Mouse (Mus musculus): ENCODE results near the gene Gpr68.

The Gpr68 gene

DNA sequence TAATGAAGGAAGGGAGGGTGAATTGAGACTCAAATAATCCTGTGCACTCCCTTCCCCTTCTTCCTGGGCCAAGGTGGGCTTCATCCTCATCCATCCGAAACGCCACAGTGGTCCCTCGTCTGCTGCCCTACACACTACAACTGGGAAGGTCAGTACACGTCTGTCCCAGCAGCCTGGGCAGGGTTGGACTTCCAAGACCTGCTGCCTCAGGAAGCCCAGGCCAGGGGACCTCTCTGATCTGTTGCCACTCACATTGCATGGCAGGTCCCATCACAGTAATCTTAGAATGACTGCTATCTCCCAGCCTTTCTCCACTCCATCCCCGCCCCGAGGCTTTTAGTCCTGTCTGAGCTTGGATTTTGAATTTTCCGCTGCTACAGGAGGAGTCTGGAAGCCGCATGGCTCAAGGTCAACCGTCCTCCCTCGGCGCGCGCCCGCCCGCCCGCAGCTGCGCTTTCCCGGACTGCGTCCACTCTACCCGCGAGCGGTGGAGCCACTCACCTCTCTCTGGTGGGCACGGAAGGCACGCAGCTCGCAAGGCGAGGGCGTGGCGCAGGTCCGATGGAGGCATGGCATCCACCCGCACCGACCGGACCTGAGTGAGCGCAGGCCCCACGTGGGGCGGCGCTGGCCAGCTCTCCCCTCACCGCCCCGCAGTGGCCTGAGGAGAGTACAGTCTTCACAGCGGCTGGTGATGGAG, at the start of gene Gpr68:
Gpr68 (minus strand) TSS at position 601 of the 700 bp plus-strand sequence.
- DNase-seq = no peak

DNA sequence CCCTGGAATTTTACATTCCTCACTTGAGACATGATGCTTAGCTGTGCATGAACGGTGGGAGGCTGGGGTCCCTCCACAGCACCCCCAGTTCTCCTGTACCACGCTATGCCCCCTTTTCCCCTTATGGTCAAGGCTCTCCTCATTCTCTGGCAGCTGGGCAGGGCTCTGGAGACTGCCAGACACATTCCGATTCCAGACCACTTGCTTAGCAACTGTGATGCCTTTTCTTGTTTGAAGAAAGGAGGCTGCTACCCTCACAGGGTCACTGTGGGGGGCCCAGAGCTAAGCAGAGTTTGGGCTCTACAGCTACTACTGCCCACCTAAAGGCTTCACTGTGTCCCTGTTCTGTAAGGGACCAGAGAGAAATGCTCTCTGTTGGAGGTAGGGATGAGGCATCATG, 49.3 kb upstream of the Gpr68 start:
- DNase-seq = no peak

DNA sequence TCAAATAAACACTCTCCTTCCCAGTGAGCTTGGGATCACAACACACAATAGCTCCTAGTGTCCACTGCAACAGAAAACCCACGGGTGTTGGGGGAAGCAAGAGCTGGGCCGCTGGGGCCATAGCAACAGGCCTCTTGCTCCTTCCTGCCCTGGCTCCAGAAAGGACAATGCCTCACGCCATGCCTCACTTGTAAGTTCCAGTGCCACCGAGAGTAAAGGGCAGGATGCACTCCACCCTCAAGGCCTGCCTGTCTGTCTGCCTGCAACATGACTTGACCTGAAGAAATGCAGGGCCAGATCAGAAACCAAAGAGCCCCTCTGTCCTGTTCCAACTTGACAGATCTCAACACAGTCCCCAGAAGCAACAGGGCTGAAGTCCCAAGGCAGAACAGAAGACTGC, 48.8 kb upstream of the Gpr68 start:
- no peak for DNase-seq

DNA sequence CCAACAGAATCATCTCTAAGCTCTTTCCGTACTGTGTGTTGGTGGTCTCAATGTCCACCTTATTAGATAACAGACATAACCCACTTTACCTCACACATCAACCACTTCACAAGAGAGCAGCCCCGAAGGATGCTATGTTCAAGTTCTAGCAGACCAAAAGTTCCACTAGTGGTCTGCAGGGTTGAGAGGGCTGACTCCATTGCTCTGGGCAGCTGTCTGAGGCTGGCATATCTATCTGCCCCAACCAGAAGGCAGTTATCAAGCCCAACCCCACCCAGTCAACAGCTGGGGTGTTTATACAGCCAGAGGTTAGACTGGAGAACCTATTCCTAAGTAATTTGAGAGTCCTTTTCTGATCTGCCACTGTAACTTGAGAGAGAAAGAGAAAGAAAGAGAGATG, 48.0 kb upstream of the Gpr68 start:
- no peak for DNase-seq

DNA sequence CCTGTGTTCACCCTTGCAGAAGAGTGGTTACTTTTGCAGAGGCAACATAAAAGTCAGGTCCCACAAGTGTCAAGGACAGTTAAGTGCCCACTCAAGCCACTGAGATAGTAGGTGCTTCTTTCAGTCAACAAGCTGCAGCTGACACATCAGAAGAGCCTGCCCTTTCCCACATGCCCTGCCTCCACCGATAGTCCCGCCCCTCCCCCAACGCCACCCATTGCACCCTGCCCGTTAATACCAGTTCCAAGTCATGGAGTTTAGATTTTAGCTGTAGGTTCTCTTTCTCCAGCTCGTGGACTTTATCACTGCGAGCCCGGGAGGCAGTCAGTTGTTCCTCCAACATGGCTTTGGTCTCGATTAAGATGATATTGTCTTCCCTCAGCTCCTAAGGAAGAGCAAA, 45.9 kb upstream of the Gpr68 start:
- DNase-seq = no peak

DNA sequence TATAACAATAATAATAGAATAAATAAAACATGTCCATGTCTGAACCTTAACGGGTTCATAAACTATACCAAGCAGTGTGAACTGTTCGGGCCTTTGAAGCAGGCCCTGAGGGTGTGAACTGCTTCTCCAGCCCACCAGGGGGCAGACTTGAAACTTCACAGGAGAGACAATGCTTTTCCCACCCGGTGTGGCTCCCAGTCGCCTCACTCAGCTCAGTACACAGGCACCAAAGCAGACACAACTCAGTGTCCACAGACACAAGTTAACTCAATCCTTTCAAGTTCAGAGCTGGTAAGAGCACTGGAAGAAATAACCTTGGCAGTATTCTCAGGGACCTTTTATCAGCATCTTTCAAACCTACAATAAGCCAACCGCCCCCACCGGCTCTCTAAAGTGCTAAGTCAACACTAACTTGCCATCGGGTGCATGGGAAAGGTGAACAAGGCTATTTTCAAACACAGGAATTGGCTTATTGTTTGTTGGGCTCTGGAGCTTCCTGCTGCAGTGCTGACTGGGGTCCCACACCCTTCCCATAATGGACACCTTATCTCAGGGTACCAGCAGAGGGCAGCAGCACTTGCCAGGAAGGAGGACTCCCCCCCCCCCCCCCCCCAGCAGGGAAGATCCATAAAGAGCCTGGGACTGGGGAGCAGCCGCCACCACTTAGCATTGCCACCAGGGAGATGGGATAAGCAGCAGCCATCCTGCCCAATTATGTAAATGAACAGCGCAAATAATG, 44.4 kb upstream of the Gpr68 start:
- DNase-seq = peak; percentile 74 to 75

DNA sequence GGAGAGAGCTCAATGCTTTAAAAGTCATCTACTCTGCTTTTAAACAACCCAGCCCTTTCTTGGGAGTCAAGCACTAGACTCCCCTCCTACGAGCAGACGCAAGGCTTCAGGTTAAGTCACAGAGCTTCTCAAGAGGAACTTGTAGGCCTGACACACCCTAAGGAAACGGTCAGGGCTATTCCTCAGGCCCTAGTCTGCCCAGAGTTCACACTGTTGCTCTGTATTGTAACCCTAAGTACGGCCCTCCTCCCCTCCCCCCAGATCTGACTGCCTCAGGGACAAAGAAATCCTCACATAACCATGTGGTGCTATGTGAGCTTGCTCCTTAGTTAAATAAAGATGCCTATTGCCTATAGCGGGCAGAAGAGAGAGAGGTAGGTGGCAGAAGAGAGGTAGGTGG, 41.1 kb upstream of the Gpr68 start:
- no peak for DNase-seq

DNA sequence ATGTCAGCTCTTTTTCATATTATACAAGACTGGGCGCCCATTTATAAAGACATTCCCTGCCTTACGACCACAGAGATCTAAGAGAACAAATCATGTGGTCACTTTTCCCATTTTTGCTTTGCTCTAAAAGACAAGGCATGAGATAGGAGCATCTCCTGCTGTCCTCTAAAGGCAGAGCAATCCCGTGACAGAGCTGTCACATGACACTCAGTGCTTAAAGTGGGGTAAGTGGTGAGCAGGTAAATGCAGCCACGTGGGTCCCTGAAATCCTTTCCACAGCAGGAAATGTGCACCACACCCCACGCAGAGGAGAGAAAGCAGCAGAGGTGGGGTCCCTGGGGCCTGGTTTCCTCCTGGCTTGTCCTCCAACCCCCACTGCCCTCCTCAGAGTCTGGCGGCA, 40.0 kb upstream of the Gpr68 start:
- DNase-seq = no peak

DNA sequence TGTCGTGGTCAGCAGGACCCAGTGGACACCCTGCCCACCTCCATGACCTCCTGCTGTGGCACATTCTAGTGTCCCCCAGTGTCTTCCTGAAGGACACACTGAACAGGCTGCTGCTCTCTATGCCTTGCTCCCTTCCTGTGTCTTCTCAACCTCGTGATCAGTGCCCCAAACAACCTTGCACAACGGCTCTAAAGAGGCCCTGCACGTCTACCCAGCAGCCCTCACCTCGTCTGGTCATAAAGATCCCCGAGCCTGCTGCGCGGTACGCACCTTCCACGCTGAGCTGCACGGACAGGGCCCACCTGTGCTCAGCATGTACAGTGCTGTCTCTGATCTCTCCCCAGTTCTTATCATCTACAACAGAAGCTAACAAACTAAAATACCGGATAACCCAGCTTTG, 38.0 kb upstream of the Gpr68 start:
- no peak for DNase-seq

DNA sequence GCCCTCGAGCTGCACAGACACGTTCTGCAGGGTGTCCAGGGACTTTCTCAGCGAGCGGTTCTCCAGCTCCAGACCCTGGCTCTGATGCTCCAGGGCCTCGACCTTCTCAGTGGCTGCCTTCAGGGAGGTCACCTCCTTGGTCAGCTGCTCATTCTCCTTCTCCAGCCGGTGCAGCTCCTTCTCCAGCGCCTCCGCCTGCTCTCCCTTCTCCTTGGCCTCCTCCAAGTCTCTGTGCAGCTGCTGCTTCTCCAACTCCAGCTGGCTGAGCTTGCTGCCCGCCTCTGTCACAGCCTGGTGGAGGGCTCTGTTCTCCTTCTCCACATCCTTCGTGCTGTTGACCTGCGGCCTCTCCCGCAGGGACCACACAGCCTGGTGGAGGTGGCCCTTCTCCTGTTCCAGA, 37.5 kb upstream of the Gpr68 start:
- no peak for DNase-seq

DNA sequence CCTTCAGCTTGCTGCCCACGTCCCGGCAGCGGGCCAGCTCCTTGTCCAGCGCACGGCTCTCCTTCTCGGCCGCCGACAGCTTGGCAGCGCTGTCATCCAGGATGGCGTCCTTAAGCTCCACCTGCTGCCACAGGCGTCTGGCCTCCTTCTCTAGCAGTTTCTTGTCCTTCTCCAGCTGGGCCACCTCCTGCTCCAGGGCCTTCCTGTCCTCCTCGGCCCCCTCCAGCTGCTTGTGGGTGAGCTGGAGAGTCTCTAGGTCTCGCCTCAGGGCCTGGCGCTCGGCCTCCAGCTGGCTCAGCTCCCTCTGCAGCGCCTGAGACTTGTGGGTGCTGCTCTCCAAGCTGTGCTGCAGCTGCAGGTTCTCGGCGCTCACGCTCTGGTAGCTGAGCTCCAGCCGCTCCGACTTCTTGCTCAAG, 36.9 kb upstream of the Gpr68 start:
- DNase-seq = no peak

DNA sequence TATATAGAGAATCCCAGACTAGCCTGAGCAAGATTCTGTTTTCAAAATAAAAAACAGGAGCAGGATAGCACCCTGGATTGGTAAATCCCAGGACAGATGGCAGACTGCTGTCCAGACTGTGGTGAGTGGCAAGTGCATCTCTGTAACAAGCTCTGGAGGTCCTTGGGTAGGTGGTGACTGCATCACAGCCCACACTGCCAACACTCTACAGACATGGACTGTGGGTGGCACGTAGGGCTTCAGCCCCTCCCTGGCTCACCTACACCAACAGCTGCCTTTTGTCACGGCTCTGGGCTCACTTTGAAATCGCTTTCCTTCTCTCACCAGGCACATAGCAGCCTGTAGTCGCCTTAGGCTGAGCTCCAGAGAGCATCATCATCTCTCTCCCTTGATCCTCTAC, 35.1 kb upstream of the Gpr68 start:
- DNase-seq = no peak

DNA sequence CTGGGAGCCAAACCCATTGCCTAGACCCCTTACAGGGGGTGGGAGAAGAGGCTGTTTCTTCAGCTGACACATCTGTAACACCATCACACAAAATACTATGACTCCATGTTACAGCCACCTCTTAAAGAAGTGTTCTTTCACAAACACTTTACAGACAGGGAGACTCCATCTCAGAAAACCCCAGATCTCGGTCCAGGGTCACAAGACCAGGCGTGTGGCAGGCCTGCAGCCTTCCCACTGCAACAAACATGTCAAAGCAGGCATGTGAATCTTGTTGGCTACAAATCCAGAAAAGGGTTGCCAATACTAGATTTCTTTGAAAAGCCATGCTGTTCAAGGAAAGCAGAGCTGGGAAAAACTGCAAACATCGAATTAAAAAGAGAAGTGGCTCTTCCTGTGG, 33.4 kb upstream of the Gpr68 start:
- DNase-seq = no peak

DNA sequence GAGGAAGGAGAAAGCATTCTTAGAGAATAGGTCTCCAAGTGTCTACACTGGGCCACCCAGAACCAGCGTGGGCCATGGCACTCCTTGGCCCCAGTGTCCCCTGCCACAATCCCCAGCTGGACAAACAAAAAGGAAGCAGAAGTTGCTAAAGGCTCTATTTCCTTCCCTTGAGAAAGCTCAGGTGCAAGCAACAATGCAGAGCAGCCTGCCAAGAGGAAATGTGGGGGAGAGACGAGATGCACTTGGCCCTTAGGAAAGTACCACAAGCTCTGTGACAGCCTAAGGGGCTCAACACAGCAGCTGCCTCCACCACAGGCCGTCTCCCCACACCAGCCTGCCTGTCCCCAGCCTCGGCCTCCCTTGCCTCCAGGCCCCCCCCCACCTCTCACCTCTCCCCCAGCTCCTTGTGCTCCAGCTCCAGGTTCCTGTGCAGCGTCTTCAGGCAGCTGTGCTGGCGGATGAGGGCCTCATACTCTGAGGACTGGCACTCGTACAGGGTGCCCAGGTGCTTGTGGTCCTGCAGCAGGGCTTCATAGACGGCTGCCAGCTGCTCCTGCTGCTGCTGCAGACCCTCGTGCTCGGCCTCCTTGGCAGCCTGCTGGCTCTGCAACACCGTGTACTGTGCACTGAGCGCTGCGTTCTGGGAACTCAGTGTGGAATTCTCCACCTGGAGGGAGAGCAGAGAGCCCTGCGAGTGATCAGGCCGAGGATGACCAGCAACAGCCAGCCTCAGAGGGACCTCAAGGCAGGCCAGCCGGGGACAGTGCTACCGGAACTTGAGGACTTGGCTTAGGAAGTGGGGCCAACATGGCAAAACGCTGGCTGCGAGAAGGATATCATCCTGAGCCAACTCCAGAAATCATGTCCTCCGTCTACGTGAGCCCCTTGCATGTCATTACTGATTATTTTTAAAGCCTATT, 29.7 kb upstream of the Gpr68 start:
- DNase-seq = peak in 1 of 2 experiments; percentile 44

DNA sequence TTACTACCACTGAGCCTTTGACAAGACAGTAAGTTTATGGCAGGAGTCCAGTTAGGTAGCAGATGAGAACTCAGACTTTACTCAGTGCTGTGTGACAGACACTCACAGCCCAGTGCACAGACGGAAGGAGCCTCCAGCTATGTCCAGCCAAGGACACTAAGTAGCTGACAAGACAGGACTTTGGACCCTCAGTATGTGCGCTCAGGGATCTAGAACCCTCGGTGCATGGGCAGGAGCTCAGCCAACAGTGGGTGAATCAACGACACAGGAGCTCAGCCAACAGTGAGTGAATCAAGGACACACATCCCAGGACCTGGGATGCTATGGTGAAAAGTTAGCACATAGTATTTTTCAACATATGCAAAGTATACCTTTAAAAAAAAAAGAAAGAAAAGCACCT, 28.7 kb upstream of the Gpr68 start:
- DNase-seq = no peak

DNA sequence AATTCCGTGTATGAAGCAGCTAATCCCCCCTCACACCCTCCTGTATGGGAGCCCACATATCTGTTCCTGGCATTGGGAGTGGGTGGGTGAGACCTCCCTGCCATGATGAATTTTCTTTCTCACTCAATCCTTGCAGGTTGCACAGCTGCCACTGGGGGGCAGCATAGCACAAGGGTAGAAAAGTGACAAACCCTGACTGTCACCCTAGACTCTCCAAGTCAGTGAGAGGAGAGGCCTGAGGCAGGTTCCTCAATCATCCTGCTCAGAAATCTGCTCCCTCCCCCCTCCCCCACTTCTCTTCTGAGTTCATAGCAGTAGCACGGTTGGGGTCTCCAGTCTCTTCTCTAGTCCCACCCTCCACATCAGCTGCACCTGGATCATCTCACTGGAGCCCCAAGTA, 28.1 kb upstream of the Gpr68 start:
- DNase-seq = peak; percentile 71 to 78

DNA sequence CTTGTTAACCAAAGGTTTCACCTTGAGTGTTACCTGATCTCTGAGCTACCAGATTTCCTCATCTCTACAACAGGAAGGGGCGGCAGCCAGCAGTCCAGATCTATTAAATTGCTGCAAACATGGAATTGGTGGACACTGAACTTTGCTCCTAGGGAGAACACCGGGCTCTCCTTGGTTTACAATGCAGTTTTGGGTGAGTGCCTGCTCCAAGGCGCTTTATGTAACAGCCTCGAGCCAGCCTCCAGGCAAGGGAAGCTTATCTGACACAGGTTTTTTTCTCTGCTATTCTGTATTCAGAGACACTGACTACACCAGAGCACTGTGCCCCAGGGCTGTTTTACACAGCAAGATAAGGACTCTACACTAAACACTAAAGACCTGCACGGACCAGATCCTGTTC, 26.8 kb upstream of the Gpr68 start:
- DNase-seq = no peak

DNA sequence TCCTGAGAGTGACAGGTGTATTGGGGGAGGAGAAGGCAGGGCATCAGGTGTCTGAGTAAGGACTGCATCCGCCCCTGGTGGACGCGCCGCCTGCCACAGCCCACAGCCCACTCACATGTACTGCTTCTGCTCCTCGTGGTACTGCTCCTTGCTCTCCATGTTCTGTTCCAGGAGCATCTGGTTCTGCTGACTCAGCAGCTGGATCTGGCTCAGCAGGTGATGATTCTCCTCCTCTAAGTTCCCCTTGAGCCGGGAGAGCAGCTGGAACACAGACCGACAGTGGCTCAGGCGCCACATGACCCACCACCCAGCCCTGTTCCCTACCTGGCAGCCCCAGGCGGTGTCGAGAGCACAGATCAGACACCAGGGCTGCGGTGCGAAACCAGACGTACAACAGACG, 23.7 kb upstream of the Gpr68 start:
- DNase-seq = no peak

DNA sequence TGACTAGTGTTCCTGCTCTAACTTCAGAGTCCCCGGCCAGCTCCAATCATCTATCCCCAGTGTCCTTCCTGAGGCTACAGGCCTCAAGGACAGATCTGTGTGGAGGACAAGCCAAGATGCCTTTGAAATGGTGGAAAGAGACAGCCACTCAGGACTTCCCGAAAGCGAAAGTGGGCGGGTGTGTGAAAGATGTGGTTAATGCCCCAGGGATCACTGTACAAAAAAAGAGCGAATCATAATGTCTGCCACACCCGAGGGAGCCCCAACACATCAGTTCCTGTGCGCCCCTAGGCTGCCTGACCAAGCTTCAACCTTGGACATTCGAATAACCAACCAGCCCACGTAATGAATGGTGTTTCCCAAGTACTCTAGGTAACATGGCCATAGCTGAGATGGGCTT, 20.3 kb upstream of the Gpr68 start:
- DNase-seq = no peak

DNA sequence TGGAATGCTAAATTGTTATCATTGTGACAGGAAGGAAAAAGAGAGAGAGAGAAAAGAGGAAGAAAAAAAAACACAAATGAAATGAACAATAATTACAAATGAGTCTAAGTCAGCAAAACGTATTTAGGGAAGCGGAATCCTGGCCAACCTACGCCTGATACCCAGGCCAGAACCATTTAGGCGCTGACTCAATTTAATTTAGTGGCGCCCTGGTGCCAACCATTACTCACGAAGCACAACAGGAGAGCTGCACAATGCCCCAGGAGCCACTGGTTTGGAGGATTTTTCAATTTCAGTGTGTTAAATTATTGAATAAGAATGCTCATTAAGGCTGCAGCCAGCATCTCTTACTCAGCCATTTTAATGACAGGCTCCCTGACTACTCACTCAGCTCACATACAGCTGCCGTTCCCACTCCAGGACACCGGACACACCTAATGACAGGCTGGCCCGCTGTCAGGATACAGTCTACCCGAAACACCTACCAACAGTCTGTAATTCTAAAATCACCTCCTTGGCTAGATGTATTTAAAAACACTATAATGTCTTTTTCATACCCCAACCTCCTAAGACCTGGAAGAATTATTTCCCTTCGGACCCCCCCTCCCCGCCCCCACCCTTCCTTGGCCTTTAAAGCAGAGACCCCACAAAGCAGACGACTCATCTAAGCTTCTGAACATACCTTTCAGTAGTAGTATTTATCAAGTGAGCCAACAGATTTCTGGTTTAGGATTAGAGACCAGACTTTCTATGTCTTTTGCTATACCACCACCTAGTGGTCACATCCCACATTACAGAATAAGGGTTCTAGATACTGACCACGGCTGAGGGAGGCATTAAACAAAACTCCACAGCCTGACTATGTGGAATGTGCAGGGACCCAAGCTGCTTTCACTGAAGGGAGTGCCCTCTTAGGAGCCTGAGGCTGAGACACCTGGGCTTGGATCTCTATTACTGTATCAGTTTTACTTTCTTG, 17.9 kb upstream of the Gpr68 start:
- no peak for DNase-seq

DNA sequence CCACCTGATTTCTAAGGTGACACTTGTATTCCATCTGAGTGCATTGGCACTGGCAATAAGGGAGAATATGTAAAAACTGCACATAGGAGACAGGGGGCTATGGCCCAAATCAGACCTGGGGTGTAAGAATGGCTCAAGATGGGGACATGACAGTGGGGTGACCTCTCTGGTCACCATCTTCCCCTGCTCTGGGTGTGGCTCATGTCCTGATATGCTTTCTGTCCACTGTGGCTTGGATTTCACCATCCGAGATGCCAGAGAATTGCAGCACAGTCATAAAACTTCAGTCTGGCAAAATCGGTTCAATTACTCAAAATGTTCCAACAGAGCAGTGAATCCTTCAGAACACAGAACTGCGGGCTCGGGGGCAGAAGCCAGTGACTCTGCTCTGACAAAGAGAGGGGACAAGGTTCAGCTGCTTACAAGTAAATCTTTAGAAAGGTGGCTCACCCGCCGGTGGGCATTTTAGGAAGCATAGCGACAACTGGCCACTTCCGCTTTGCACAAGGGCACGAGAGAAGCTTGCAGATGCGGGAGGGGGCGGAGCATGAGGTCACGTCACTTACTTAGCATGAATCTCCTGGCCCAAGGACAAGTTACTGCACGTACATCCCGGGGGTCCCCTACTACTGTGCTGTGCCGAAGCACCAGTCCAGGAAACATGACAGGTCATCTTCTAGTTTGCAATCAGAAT, 16.8 kb upstream of the Gpr68 start:
- no peak for DNase-seq

DNA sequence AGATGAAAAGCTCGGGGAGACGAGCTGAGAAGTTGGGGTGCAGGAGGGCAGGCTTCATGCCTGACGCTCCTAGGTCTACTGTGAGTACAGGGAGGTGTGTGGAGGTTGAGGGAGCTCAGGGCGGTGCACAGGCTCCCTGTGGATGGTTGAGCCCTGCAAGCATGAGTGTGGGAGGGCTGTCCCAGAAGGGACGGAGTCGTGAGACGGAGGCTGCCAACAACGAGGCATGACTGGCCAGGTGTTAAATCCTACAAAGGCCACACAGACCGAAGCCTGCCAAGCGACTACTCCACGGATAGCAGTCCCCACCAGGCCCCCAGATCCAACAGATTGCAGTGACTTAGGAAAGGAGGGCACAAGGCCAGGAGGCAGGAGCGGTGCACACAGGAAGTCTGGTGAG, 2.7 kb upstream of the Gpr68 start:
- no peak for DNase-seq
